Mouse (Mus musculus) spleen, adult 2 months (tissue): ENCODE data around the gene Kdelr1.

ENCODE experiments used
- CTCF ChIP-seq: fragments of 200-500 bp; IDR thresholded peaks from 2 replicates; pipeline ENCODE4 v1.5.1; 2011; ENCODE audit warnings: mild to moderate bottlenecking, inconsistent platforms; ENCODE audit not compliant: insufficient read depth, insufficient read length, insufficient replicate concordance; ENCODE audit errors: extremely low read depth
- POLR2A ChIP-seq: fragments of 200-500 bp; IDR thresholded peaks from 2 replicates; pipeline ENCODE4 v1.6.1; 2011; ENCODE audit warnings: low read depth, low read length, inconsistent platforms

DNA sequence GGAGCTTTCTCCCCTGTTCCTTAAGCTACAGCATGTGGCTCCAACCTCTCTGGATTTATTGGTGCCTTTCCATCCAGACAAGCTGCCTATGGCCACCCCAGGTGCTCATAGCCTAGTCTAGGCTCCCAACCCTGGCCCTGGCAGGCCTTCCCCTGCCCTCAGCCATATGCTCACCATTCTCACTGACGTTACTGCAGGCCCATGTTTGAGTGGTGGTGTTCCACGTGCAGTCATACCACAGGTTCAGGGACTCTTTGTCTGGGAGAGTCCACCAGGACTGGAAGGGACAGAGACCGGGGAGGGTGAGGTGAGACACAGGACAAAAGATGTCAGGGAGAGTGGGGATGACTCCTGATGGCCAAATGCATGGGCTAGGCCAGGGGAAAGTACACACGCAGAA is 47.2 kb downstream of the Kdelr1 start:
- TF ChIP-seq CTCF (no peak), POLR2A (no peak)
